Mouse (Mus musculus): Measurements from ENCODE around the gene St6galnac6. TPM values are rescaled to one million over a fixed set of nuclear protein-coding genes. Genes with fewer than 3 reads are reported as not detected.

Gene St6galnac6
- polyA plus RNA-seq, 1 experiment from 2014 or later, result 7.0 TPM

GRCm38 (mm10) chr2:32644799-32645475, 45.4 kb downstream of the St6galnac6 start:
- Histone ChIP-seq H3K9ac (ENCODE audit: low read depth, low read length) (no peak overlapping the region), H3K27ac (ENCODE audit: low read depth, low read length) (0 out of 2 replicates have a peak overlapping the region, but pooled peaks have one; percentile 12), H3K4me1 (ENCODE audit: control insufficient read depth, insufficient read depth, low read length) (peaks cover 6% of the 10 kb centered on the region; the same call in 1 of the 2 replicates), H3K4me3 (ENCODE audit: low read length) (no peak overlapping the region), H3K4me2 (replicated peaks; ENCODE audit: low read depth, low read length) (no peak overlapping the region), H3K36me3 (ENCODE audit: control insufficient read depth, insufficient read depth, low read length) (no peaks in the 10 kb centered on the region), H3K27me3 (ENCODE audit: control insufficient read depth, insufficient read depth, low read length) (no peaks in the 10 kb centered on the region), H3K9me3 (ENCODE audit: control insufficient read depth, low read length) (no peaks in the 10 kb centered on the region)
- WGBS, result 70% methylated on average over 8 of the region's 8 CpGs
- ATAC-seq (ENCODE audit: low FRiP score, low TSS enrichment), result no peak

GRCm38 (mm10) chr2:32645647-32646046, 46.1 kb downstream of the St6galnac6 start:
- 57% methylated on average over 3 of the region's 3 CpGs for WGBS
- H3K9me3 ChIP-seq (ENCODE audit: control insufficient read depth, low read length), result no peaks in the 10 kb centered on the region
- H3K4me3 ChIP-seq (ENCODE audit: low read length), result no peak overlapping the region
- no peak for ATAC-seq (ENCODE audit: low FRiP score, low TSS enrichment)
- H3K9ac ChIP-seq (ENCODE audit: low read depth, low read length), result no peak overlapping the region
- H3K27ac ChIP-seq (ENCODE audit: low read depth, low read length), result peak overlapping the region; percentile 44; the same call in 1 of the 2 replicates
- peaks cover 6% of the 10 kb centered on the region; the same call in 1 of the 2 replicates for H3K4me1 ChIP-seq (ENCODE audit: control insufficient read depth, insufficient read depth, low read length)
- H3K36me3 ChIP-seq (ENCODE audit: control insufficient read depth, insufficient read depth, low read length), result no peaks in the 10 kb centered on the region
- no peak overlapping the region for H3K4me2 ChIP-seq (replicated peaks; ENCODE audit: low read depth, low read length)
- H3K27me3 ChIP-seq (ENCODE audit: control insufficient read depth, insufficient read depth, low read length), result no peaks in the 10 kb centered on the region

- H3K4me2 ChIP-seq (replicated peaks; ENCODE audit: low read depth, low read length), result peak within 1 kb of the TSS; percentile 23
- peak; percentile 58; the same call in 1 of the 2 replicates for ATAC-seq (ENCODE audit: low FRiP score, low TSS enrichment)
- no peaks in the 10 kb centered on the region for H3K36me3 ChIP-seq (ENCODE audit: control insufficient read depth, insufficient read depth, low read length)
- H3K4me3 ChIP-seq (ENCODE audit: low read length), result peak within 1 kb of the TSS; percentile 34
- no peaks in the 10 kb centered on the region for H3K9me3 ChIP-seq (ENCODE audit: control insufficient read depth, low read length)
- peaks cover 6% of the 10 kb centered on the region; the same call in 1 of the 2 replicates for H3K4me1 ChIP-seq (ENCODE audit: control insufficient read depth, insufficient read depth, low read length)
- peak within 1 kb of the TSS; percentile 58; the same call in 1 of the 2 replicates for H3K9ac ChIP-seq (ENCODE audit: low read depth, low read length)
- WGBS, result 63% methylated on average over 31 of the region's 31 CpGs
- peak within 1 kb of the TSS; percentile 44; the same call in 1 of the 2 replicates for H3K27ac ChIP-seq (ENCODE audit: low read depth, low read length)
- no peaks in the 10 kb centered on the region for H3K27me3 ChIP-seq (ENCODE audit: control insufficient read depth, insufficient read depth, low read length)
Measured at GRCm38 (mm10) chr2:32646379-32647056, 47.0 kb downstream of the St6galnac6 start, which contains the start of gene Eng. Gene Eng, plus strand, starts transcription at chr2:32646595.

GRCm38 (mm10) chr2:32647366-32647765, 47.9 kb downstream of the St6galnac6 start:
- ATAC-seq (ENCODE audit: low FRiP score, low TSS enrichment), result no peak
- Histone ChIP-seq H3K27me3 (ENCODE audit: control insufficient read depth, insufficient read depth, low read length) (no peaks in the 10 kb centered on the region), H3K9ac (ENCODE audit: low read depth, low read length) (peak overlapping the region; percentile 58; the same call in 1 of the 2 replicates), H3K36me3 (ENCODE audit: control insufficient read depth, insufficient read depth, low read length) (no peaks in the 10 kb centered on the region), H3K4me3 (ENCODE audit: low read length) (peak overlapping the region; percentile 34), H3K4me2 (replicated peaks; ENCODE audit: low read depth, low read length) (peak overlapping the region; percentile 23), H3K27ac (ENCODE audit: low read depth, low read length) (no peak overlapping the region), H3K4me1 (ENCODE audit: control insufficient read depth, insufficient read depth, low read length) (peaks cover 6% of the 10 kb centered on the region; the same call in 1 of the 2 replicates), H3K9me3 (ENCODE audit: control insufficient read depth, low read length) (no peaks in the 10 kb centered on the region)
- 89% methylated on average over 7 of the region's 7 CpGs for WGBS

- ATAC-seq (ENCODE audit: low FRiP score, low TSS enrichment), result no peak
- WGBS, result 28% methylated on average over 7 of the region's 7 CpGs
- Histone ChIP-seq H3K27ac (ENCODE audit: low read depth, low read length) (peak overlapping the region; percentile 37; the same call in 1 of the 2 replicates), H3K4me1 (ENCODE audit: control insufficient read depth, insufficient read depth, low read length) (peaks cover 26% of the 10 kb centered on the region), H3K36me3 (ENCODE audit: control insufficient read depth, insufficient read depth, low read length) (no peaks in the 10 kb centered on the region), H3K9ac (ENCODE audit: low read depth, low read length) (no peak overlapping the region), H3K27me3 (ENCODE audit: control insufficient read depth, insufficient read depth, low read length) (no peaks in the 10 kb centered on the region), H3K4me2 (replicated peaks; ENCODE audit: low read depth, low read length) (peak overlapping the region; percentile 10; the same call in 1 of the 2 replicates), H3K9me3 (ENCODE audit: control insufficient read depth, low read length) (no peaks in the 10 kb centered on the region), H3K4me3 (ENCODE audit: low read length) (no peak overlapping the region)
Measured at GRCm38 (mm10) chr2:32653764-32654163, 54.3 kb downstream of the St6galnac6 start.

GRCm38 (mm10) chr2:32654743-32655393, 55.4 kb downstream of the St6galnac6 start:
- 47% methylated on average over 14 of the region's 14 CpGs for WGBS
- Histone ChIP-seq H3K4me1 (ENCODE audit: control insufficient read depth, insufficient read depth, low read length) (peaks cover 26% of the 10 kb centered on the region), H3K27me3 (ENCODE audit: control insufficient read depth, insufficient read depth, low read length) (no peaks in the 10 kb centered on the region), H3K36me3 (ENCODE audit: control insufficient read depth, insufficient read depth, low read length) (no peaks in the 10 kb centered on the region), H3K4me2 (replicated peaks; ENCODE audit: low read depth, low read length) (no peak overlapping the region), H3K9ac (ENCODE audit: low read depth, low read length) (0 out of 2 replicates have a peak overlapping the region, but pooled peaks have one; percentile 12), H3K27ac (ENCODE audit: low read depth, low read length) (peak overlapping the region; percentile 85), H3K9me3 (ENCODE audit: control insufficient read depth, low read length) (no peaks in the 10 kb centered on the region), H3K4me3 (ENCODE audit: low read length) (no peak overlapping the region)
- ATAC-seq (ENCODE audit: low FRiP score, low TSS enrichment), result peak; percentile 25; the same call in 1 of the 2 replicates

- Histone ChIP-seq H3K4me2 (replicated peaks; ENCODE audit: low read depth, low read length) (no peak overlapping the region), H3K36me3 (ENCODE audit: control insufficient read depth, insufficient read depth, low read length) (no peaks in the 10 kb centered on the region), H3K4me3 (ENCODE audit: low read length) (no peak overlapping the region), H3K27me3 (ENCODE audit: control insufficient read depth, insufficient read depth, low read length) (no peaks in the 10 kb centered on the region), H3K9ac (ENCODE audit: low read depth, low read length) (no peak overlapping the region), H3K9me3 (ENCODE audit: control insufficient read depth, low read length) (no peaks in the 10 kb centered on the region), H3K27ac (ENCODE audit: low read depth, low read length) (peak overlapping the region; percentile 85), H3K4me1 (ENCODE audit: control insufficient read depth, insufficient read depth, low read length) (peaks cover 26% of the 10 kb centered on the region)
- 67% methylated on average over 3 of the region's 3 CpGs for WGBS
- no peak for ATAC-seq (ENCODE audit: low FRiP score, low TSS enrichment)
Measured at GRCm38 (mm10) chr2:32655394-32655744, 55.9 kb downstream of the St6galnac6 start.

GRCm38 (mm10) chr2:32655826-32656225, 56.3 kb downstream of the St6galnac6 start:
- Histone ChIP-seq H3K27me3 (ENCODE audit: control insufficient read depth, insufficient read depth, low read length) (no peaks in the 10 kb centered on the region), H3K4me2 (replicated peaks; ENCODE audit: low read depth, low read length) (no peak overlapping the region), H3K4me1 (ENCODE audit: control insufficient read depth, insufficient read depth, low read length) (peaks cover 26% of the 10 kb centered on the region), H3K36me3 (ENCODE audit: control insufficient read depth, insufficient read depth, low read length) (no peaks in the 10 kb centered on the region), H3K9ac (ENCODE audit: low read depth, low read length) (no peak overlapping the region), H3K4me3 (ENCODE audit: low read length) (no peak overlapping the region), H3K27ac (ENCODE audit: low read depth, low read length) (peak overlapping the region; percentile 85), H3K9me3 (ENCODE audit: control insufficient read depth, low read length) (no peaks in the 10 kb centered on the region)
- peak; percentile 86 for ATAC-seq (ENCODE audit: low FRiP score, low TSS enrichment)
- WGBS, result 25% methylated on average over 12 of the region's 12 CpGs
